Mouse (Mus musculus) neural tube, embryonic 10.5 days (tissue): Measurements from ENCODE around the gene Mzf1.

Source experiments
- DNase-seq: peaks from one replicate; pipeline ENCODE4 v3.0.0-alpha.2; 2017; ENCODE audit warnings: low spot score; ENCODE audit errors: extremely low spot score

The Mzf1 gene

GRCm38 (mm10) chr7:13003380-13003779 is 51.2 kb downstream of the Mzf1 start:
- no peak for DNase-seq

DNA sequence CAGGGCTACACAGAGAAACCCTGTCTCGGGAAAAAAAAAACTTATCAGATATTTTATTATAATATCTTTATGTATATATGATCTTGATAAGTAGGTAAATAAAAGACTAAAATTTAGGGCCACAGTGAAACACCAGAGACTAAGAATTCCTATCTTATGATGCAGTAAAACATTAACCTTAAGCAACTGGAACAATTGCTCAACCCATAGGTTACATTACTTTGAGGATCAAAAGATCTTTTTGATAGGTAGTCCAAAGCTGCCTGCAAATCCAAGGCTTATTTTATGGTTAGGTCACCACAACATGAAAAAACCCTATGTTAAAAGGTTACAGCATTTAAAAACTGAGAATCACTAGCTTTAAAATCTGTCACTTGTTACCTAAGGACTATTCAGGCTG is 53.0 kb downstream of the Mzf1 start:
- DNase-seq, result no peak

- no peak for DNase-seq
These were observed 55.7 kb downstream of the Mzf1 start, which contains the start of gene Trim28 for GRCm38 (mm10) chr7:12998851-12999250. TSS of gene Trim28 (plus strand) at chr7:12999114.

GRCm38 (mm10) chr7:12998053-12998452 is 56.5 kb downstream of the Mzf1 start, which contains the start of gene Slc27a5:
TSS of gene Slc27a5 (minus strand) at chr7:12998192.
- DNase-seq, result no peak

GRCm38 (mm10) chr7:12997230-12997629 is 57.3 kb downstream of the Mzf1 start:
- DNase-seq, result no peak

DNA sequence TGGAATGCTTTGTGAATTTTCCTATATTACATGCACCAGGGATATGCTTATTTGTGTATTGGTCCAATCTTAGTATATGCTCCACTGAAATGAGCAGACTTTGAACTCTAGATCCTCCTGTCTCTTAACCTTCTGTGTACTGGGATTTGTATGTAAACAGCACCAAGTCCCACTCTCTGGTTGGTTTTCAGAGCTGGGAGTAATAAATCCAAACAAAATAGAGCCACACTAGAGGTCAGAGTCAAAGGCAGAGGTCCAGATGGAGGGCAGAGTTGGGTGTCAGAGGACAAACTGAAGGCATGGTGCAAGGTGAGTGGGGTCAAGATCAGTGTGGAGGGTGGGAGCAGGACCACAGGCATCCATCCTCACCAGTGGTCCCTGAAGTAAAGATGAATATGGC is 58.7 kb downstream of the Mzf1 start:
- no peak for DNase-seq

- DNase-seq, result no peak
These were observed 61.4 kb downstream of the Mzf1 start for GRCm38 (mm10) chr7:12993148-12993547.
